Mouse (Mus musculus) midbrain, embryonic 10.5 days (tissue): ENCODE measurements around the gene Trpv2. TPM values are rescaled to one million over a fixed set of nuclear protein-coding genes. Genes with fewer than 3 reads are reported as not detected.
A peak's percentile ranks its signal among the peaks of the same experiment; 100 is the strongest.

Experiments used
- DNase-seq: peaks from one replicate; pipeline ENCODE4 v3.0.0-alpha.2; 2017; ENCODE audit warnings: low spot score
- H3K27ac ChIP-seq: fragments of 300-500 bp; sonication (generic); replicated peaks from 2 replicates; pipeline ENCODE4 v1.5.1; 2016; ENCODE audit warnings: mild to moderate bottlenecking
- H3K27me3 ChIP-seq: fragments of 300-500 bp; sonication (generic); 2 replicates; pipeline ENCODE4 v1.6.1; 2016; ENCODE audit warnings: low read depth, mild to moderate bottlenecking; ENCODE audit not compliant: poor library complexity, severe bottlenecking
- H3K36me3 ChIP-seq: fragments of 300-500 bp; sonication (generic); 2 replicates; pipeline ENCODE4 v1.6.1; 2016; ENCODE audit warnings: mild to moderate bottlenecking, moderate library complexity
- H3K4me1 ChIP-seq: fragments of 300-500 bp; sonication (generic); 2 replicates; pipeline ENCODE4 v1.6.1; 2016
- H3K4me3 ChIP-seq: fragments of 300-500 bp; sonication (generic); 2 replicates; pipeline ENCODE4 v1.5.1; 2016; ENCODE audit warnings: mild to moderate bottlenecking, moderate library complexity
- H3K9me3 ChIP-seq: fragments of 300-500 bp; sonication (generic); replicated peaks from 2 replicates; pipeline ENCODE4 v1.6.1; 2016; ENCODE audit warnings: mild to moderate bottlenecking
- WGBS: fragments of 180-500 bp; shearing (Covaris S2); methylation state at CpG from one replicate; pipeline ENCODE4 v1.1.7; 2016; 5-methylcytosine and 5-hydroxymethylcytosine counted together
- polyA plus RNA-seq: library from polyadenylated mRNA; unstranded; fragments of >200 nt; fragmentation: Nextera tagmentation; extraction: Ambion mirVana; gene quantifications from 2 replicates; pipeline ENCODE4 v1.2.1, GENCODE M21; 2016

Gene Trpv2
- polyA plus RNA-seq, 1 experiment from 2014 or later: 3.5 TPM

- H3K4me3 ChIP-seq: peak overlapping the region; percentile 45
- H3K9me3 ChIP-seq: no peaks in the 10 kb centered on the region
- 0 out of 2 replicates have a peak, but pooled peaks cover 8% of the 10 kb centered on the region for H3K36me3 ChIP-seq
- peak overlapping the region; percentile 85 for H3K27ac ChIP-seq
- WGBS: 4% methylated on average over 11 of the region's 11 CpGs
- peaks cover 46% of the 10 kb centered on the region for H3K4me1 ChIP-seq
- DNase-seq: peak; percentile 38
- no peaks in the 10 kb centered on the region for H3K27me3 ChIP-seq
Measured at GRCm38 (mm10) chr11:62630225-62630821, 56.0 kb downstream of the Trpv2 start.

- Histone ChIP-seq H3K27me3 (no peaks in the 10 kb centered on the region), H3K4me1 (peaks cover 48% of the 10 kb centered on the region), H3K27ac (peak overlapping the region; percentile 85), H3K9me3 (no peaks in the 10 kb centered on the region), H3K4me3 (0 out of 2 replicates have a peak overlapping the region, but pooled peaks have one; percentile 45), H3K36me3 (0 out of 2 replicates have a peak, but pooled peaks cover 8% of the 10 kb centered on the region)
- 23% methylated on average over 4 of the region's 4 CpGs for WGBS
- DNase-seq: no peak
Measured at GRCm38 (mm10) chr11:62631138-62631537, 56.9 kb downstream of the Trpv2 start.

- H3K4me3 ChIP-seq: no peak overlapping the region
- H3K4me1 ChIP-seq: peaks cover 52% of the 10 kb centered on the region
- H3K9me3 ChIP-seq: no peaks in the 10 kb centered on the region
- H3K27me3 ChIP-seq: no peaks in the 10 kb centered on the region
- H3K36me3 ChIP-seq: no peaks in the 10 kb centered on the region
- no peak overlapping the region for H3K27ac ChIP-seq
- no peak for DNase-seq
- WGBS: 85% methylated on average over 3 of the region's 3 CpGs
Measured at GRCm38 (mm10) chr11:62635406-62635805, 61.1 kb downstream of the Trpv2 start.

GRCm38 (mm10) chr11:62636105-62636839, 62.0 kb downstream of the Trpv2 start:
- no peaks in the 10 kb centered on the region for H3K27me3 ChIP-seq
- H3K4me1 ChIP-seq: peaks cover 43% of the 10 kb centered on the region
- H3K36me3 ChIP-seq: no peaks in the 10 kb centered on the region
- H3K9me3 ChIP-seq: no peaks in the 10 kb centered on the region
- H3K4me3 ChIP-seq: no peak overlapping the region
- 66% methylated on average over 11 of the region's 11 CpGs for WGBS
- DNase-seq: no peak
- H3K27ac ChIP-seq: no peak overlapping the region

GRCm38 (mm10) chr11:62636840-62637221, 62.5 kb downstream of the Trpv2 start:
- H3K4me3 ChIP-seq: no peak overlapping the region
- H3K36me3 ChIP-seq: no peaks in the 10 kb centered on the region
- no peak overlapping the region for H3K27ac ChIP-seq
- no peak for DNase-seq
- no peaks in the 10 kb centered on the region for H3K9me3 ChIP-seq
- 88% methylated on average over 3 of the region's 3 CpGs for WGBS
- no peaks in the 10 kb centered on the region for H3K27me3 ChIP-seq
- peaks cover 38% of the 10 kb centered on the region for H3K4me1 ChIP-seq

GRCm38 (mm10) chr11:62637401-62637800, 63.1 kb downstream of the Trpv2 start:
- no peak overlapping the region for H3K27ac ChIP-seq
- no peak for DNase-seq
- H3K36me3 ChIP-seq: no peaks in the 10 kb centered on the region
- H3K4me1 ChIP-seq: peaks cover 37% of the 10 kb centered on the region
- no peak overlapping the region for H3K4me3 ChIP-seq
- WGBS: 83% methylated on average over 5 of the region's 5 CpGs
- H3K27me3 ChIP-seq: no peaks in the 10 kb centered on the region
- no peaks in the 10 kb centered on the region for H3K9me3 ChIP-seq

- no peak for DNase-seq
- 80% methylated on average over 6 of the region's 6 CpGs for WGBS
- Histone ChIP-seq H3K4me1 (peaks cover 41% of the 10 kb centered on the region), H3K9me3 (no peaks in the 10 kb centered on the region), H3K36me3 (no peaks in the 10 kb centered on the region), H3K27me3 (no peaks in the 10 kb centered on the region), H3K4me3 (no peak overlapping the region), H3K27ac (no peak overlapping the region)
Measured at GRCm38 (mm10) chr11:62637806-62638205, 63.5 kb downstream of the Trpv2 start.

- H3K9me3 ChIP-seq: no peaks in the 10 kb centered on the region
- peaks cover 46% of the 10 kb centered on the region for H3K4me1 ChIP-seq
- no peaks in the 10 kb centered on the region for H3K36me3 ChIP-seq
- no peak for DNase-seq
- no peak overlapping the region for H3K27ac ChIP-seq
- WGBS: 89% methylated on average over 4 of the region's 4 CpGs
- no peak overlapping the region for H3K4me3 ChIP-seq
- H3K27me3 ChIP-seq: no peaks in the 10 kb centered on the region
Measured at GRCm38 (mm10) chr11:62638402-62638801, 64.1 kb downstream of the Trpv2 start.

- Histone ChIP-seq H3K27me3 (no peaks in the 10 kb centered on the region), H3K4me3 (no peak overlapping the region), H3K36me3 (peaks cover 11% of the 10 kb centered on the region; the same call in 1 of the 2 replicates), H3K9me3 (no peaks in the 10 kb centered on the region), H3K27ac (no peak overlapping the region), H3K4me1 (peaks cover 64% of the 10 kb centered on the region)
- no peak for DNase-seq
- 89% methylated on average over 3 of the region's 3 CpGs for WGBS
Measured at GRCm38 (mm10) chr11:62640378-62640777, 66.1 kb downstream of the Trpv2 start.

- Histone ChIP-seq H3K27me3 (0 out of 2 replicates have a peak, but pooled peaks cover 3% of the 10 kb centered on the region), H3K27ac (no peak overlapping the region; the same call in 1 of the 2 replicates), H3K4me3 (no peak overlapping the region), H3K36me3 (peaks cover 11% of the 10 kb centered on the region; the same call in 1 of the 2 replicates), H3K4me1 (peaks cover 73% of the 10 kb centered on the region), H3K9me3 (no peaks in the 10 kb centered on the region)
- 73% methylated on average over 11 of the region's 11 CpGs for WGBS
- DNase-seq: no peak
Measured at GRCm38 (mm10) chr11:62642023-62642844, 67.9 kb downstream of the Trpv2 start.

- WGBS: 81% methylated on average over 8 of the region's 8 CpGs
- no peak overlapping the region for H3K27ac ChIP-seq
- H3K9me3 ChIP-seq: no peaks in the 10 kb centered on the region
- H3K4me3 ChIP-seq: no peak overlapping the region
- DNase-seq: no peak
- peaks cover 11% of the 10 kb centered on the region; the same call in 1 of the 2 replicates for H3K36me3 ChIP-seq
- H3K27me3 ChIP-seq: 0 out of 2 replicates have a peak, but pooled peaks cover 3% of the 10 kb centered on the region
- peaks cover 74% of the 10 kb centered on the region for H3K4me1 ChIP-seq
Measured at GRCm38 (mm10) chr11:62643011-62643631, 68.8 kb downstream of the Trpv2 start.

GRCm38 (mm10) chr11:62643681-62644363, 69.5 kb downstream of the Trpv2 start:
- no peak overlapping the region for H3K27ac ChIP-seq
- 92% methylated on average over 10 of the region's 10 CpGs for WGBS
- H3K4me1 ChIP-seq: peaks cover 73% of the 10 kb centered on the region

More at GRCm38 (mm10) chr11:62643681-62644363, 69.5 kb downstream of the Trpv2 start:
- H3K36me3 ChIP-seq: peaks cover 11% of the 10 kb centered on the region; the same call in 1 of the 2 replicates
- H3K9me3 ChIP-seq: no peaks in the 10 kb centered on the region
- H3K4me3 ChIP-seq: no peak overlapping the region
- no peak for DNase-seq
- 0 out of 2 replicates have a peak, but pooled peaks cover 3% of the 10 kb centered on the region for H3K27me3 ChIP-seq
